Mouse (Mus musculus): ENCODE results near the gene Igf1. TPM values are rescaled to one million over a fixed set of nuclear protein-coding genes. Genes with fewer than 3 reads are reported as not detected.

The Igf1 gene
- polyA plus RNA-seq, 1 experiment, result 39.0 TPM

DNA sequence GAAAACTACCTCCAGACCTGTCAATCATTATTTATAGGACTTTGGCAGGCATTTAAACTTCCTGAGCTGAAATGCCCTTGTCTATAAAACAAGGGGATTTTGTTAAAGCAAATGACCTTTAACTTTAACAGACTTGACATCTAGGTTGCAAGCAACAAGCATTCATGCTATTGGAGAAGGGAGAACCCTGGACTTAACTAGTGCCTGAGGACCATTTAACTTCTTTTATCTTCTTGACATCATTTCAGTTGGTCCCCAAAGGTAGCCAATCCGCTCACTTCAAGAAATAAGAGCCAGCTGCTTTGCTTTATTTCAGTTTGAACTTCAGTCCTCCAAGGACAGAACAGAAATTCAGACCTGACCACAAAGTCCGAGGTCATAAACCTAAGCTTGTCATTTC is 11.1 kb downstream of the Igf1 start:
- no peak overlapping the region for H3K4me3 ChIP-seq (ENCODE audit: insufficient read depth, low read depth, low read length)
- H3K27ac ChIP-seq (replicated peaks; ENCODE audit: low read depth, low read length), result no peak overlapping the region
- peaks cover 4% of the 10 kb centered on the region; the same call in 1 of the 2 replicates for H3K4me1 ChIP-seq (ENCODE audit: control insufficient read depth, insufficient read depth, insufficient read length, low read length)

- no peak overlapping the region for H3K27ac ChIP-seq (replicated peaks; ENCODE audit: low read depth, low read length)
- peaks cover 4% of the 10 kb centered on the region; the same call in 1 of the 2 replicates for H3K4me1 ChIP-seq (ENCODE audit: control insufficient read depth, insufficient read depth, insufficient read length, low read length)
- no peak overlapping the region for H3K4me3 ChIP-seq (ENCODE audit: insufficient read depth, low read depth, low read length)
Observed at GRCm38 (mm10) chr10:87869691-87870090, 11.6 kb downstream of the Igf1 start.

DNA sequence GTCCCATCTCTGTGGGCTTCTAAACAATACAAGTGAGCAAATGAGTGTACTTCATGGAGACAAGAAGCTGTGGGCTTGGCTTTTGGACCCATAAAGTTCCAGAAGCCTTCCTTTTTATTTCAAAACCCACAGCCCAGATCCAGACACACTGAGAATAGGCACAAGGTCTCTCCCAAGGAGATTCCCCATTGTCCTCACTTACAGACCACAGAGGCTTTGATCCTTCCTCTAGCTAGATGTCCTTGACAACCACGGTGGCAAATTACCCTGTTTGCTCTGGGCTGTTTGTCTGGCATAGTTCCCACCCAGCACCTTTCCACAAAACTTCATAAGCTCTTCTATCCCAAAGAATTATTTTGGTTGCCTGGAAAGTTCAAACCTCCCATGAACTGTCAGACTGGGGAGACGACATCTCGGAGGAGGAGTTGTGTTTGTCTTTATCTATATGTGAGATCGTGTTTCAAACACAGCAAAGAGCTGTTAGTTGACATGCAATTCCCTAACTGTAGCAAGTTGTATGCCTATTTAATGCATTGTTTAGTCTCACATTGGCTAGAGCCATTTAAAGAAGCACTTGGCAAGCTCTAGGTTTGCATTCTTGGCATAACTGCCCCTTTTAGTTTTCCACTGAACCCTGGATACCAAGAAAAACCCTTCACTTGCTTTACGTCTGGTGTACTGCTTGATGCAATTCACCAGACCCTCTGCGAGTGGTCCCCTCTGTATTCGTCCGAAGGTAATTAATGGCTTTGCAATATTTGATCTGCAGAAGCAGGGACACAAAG is 14.0 kb downstream of the Igf1 start:
- Histone ChIP-seq H3K27ac (replicated peaks; ENCODE audit: low read depth, low read length) (no peak overlapping the region), H3K4me3 (ENCODE audit: insufficient read depth, low read depth, low read length) (no peak overlapping the region), H3K4me1 (ENCODE audit: control insufficient read depth, insufficient read depth, insufficient read length, low read length) (peaks cover 4% of the 10 kb centered on the region; the same call in 1 of the 2 replicates)

GRCm38 (mm10) chr10:87872854-87873253 is 14.8 kb downstream of the Igf1 start:
- Histone ChIP-seq H3K4me1 (ENCODE audit: control insufficient read depth, insufficient read depth, insufficient read length, low read length) (peaks cover 4% of the 10 kb centered on the region; the same call in 1 of the 2 replicates), H3K27ac (replicated peaks; ENCODE audit: low read depth, low read length) (no peak overlapping the region), H3K4me3 (ENCODE audit: insufficient read depth, low read depth, low read length) (no peak overlapping the region)

GRCm38 (mm10) chr10:87873516-87873915 is 15.5 kb downstream of the Igf1 start:
- H3K27ac ChIP-seq (replicated peaks; ENCODE audit: low read depth, low read length), result peak overlapping the region; percentile 33; the same call in 1 of the 2 replicates
- H3K4me1 ChIP-seq (ENCODE audit: control insufficient read depth, insufficient read depth, insufficient read length, low read length), result peaks cover 4% of the 10 kb centered on the region; the same call in 1 of the 2 replicates
- no peak overlapping the region for H3K4me3 ChIP-seq (ENCODE audit: insufficient read depth, low read depth, low read length)

DNA sequence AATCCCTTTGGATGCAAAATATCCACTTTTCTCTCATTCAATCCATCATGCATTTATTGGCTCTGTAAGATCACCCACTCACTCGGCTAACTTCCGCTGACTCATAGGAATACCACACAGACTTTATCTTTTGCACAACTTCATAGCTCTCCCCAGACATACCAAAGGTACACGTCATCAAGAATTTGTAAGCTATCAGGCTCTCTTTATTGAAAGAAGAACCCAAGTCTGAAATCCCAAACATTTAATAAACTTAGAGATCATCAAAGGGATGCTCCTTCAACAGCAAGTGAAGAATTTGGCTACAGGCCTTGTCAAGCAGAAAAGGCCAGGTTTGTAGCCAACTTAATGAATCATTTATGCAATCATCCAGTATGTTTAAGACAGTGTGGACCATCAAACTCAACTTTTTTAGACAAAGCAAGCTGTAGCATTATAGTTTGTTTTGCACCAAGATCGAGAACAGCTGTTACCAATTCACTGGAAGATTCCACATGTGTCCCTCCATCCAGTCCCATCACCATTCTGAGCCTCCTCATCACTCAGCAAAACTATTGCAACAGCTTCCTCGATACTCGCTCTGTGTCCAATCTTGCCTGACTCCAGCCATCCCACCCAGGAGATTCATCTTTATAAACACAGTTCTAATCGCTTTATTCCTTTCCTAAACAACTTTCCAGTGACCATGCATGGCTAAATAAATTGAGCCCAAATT is 22.2 kb downstream of the Igf1 start:
- Histone ChIP-seq H3K4me3 (ENCODE audit: insufficient read depth, low read depth, low read length) (no peak overlapping the region), H3K4me1 (ENCODE audit: control insufficient read depth, insufficient read depth, insufficient read length, low read length) (no peaks in the 10 kb centered on the region), H3K27ac (replicated peaks; ENCODE audit: low read depth, low read length) (no peak overlapping the region)

GRCm38 (mm10) chr10:87885326-87886040 is 27.4 kb downstream of the Igf1 start:
- Histone ChIP-seq H3K27ac (replicated peaks; ENCODE audit: low read depth, low read length) (no peak overlapping the region), H3K4me3 (ENCODE audit: insufficient read depth, low read depth, low read length) (no peak overlapping the region), H3K4me1 (ENCODE audit: control insufficient read depth, insufficient read depth, insufficient read length, low read length) (no peaks in the 10 kb centered on the region; the same call in 1 of the 2 replicates)

DNA sequence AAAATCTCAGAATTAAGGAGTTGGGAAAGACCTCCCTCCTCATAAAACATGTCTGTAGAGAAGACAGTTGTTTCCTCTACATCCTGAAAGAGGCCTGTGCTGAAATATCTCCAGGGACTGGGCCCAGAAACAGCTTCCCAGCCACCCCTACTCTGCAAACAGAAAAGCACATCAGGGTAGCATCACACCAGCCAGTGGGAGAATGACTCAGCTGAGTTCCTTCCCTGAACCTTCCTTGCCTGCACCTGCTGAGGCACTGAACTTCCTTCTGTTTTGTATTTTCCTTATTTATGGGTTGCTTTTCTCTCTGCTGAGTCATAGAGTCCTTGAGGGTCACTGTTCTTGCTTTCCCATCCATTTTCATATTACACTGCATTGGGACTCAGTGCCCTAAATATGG is 31.8 kb downstream of the Igf1 start:
- Histone ChIP-seq H3K4me3 (ENCODE audit: insufficient read depth, low read depth, low read length) (no peak overlapping the region), H3K4me1 (ENCODE audit: control insufficient read depth, insufficient read depth, insufficient read length, low read length) (no peaks in the 10 kb centered on the region; the same call in 1 of the 2 replicates), H3K27ac (replicated peaks; ENCODE audit: low read depth, low read length) (no peak overlapping the region)

- no peaks in the 10 kb centered on the region; the same call in 1 of the 2 replicates for H3K4me1 ChIP-seq (ENCODE audit: control insufficient read depth, insufficient read depth, insufficient read length, low read length)
- H3K4me3 ChIP-seq (ENCODE audit: insufficient read depth, low read depth, low read length), result no peak overlapping the region
- no peak overlapping the region for H3K27ac ChIP-seq (replicated peaks; ENCODE audit: low read depth, low read length)
Observed at GRCm38 (mm10) chr10:87892256-87892655, 34.2 kb downstream of the Igf1 start.

GRCm38 (mm10) chr10:87893272-87893671 is 35.2 kb downstream of the Igf1 start:
- Histone ChIP-seq H3K27ac (replicated peaks; ENCODE audit: low read depth, low read length) (no peak overlapping the region), H3K4me3 (ENCODE audit: insufficient read depth, low read depth, low read length) (no peak overlapping the region)

DNA sequence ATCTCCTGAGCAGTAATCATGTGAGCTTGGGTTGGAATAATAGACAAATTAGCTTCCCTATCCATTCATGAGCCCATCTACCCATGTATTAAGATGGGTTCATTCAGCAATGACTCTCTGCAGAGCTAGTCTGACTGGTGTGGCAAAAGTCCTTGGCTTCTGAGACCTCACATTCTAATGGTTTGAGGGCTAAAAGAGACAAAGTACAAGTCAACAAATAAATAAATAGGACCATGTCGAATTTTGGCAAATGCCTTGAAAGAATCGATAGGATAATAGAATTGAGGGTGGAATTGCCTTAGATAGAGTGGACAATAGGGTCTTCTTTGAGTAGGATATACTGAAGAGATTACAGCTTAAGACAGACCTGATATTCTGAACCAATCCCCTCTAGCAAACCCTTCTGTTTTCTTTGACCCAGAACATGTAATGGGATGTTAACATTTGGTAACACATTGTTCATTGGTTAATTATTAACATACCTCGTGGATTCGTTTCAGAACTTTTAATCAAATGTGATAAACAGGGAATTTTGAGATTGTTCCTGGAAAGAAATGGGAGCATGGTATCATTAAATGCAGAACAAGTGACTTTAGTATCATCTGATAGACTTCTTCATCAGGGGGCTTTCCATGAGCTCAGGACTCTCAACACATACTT is 36.5 kb downstream of the Igf1 start:
- Histone ChIP-seq H3K4me1 (ENCODE audit: control insufficient read depth, insufficient read depth, insufficient read length, low read length) (no peaks in the 10 kb centered on the region; the same call in 1 of the 2 replicates), H3K27ac (replicated peaks; ENCODE audit: low read depth, low read length) (no peak overlapping the region; the same call in 1 of the 2 replicates), H3K4me3 (ENCODE audit: insufficient read depth, low read depth, low read length) (no peak overlapping the region)

More at GRCm38 (mm10) chr10:87893272-87893671, 35.2 kb downstream of the Igf1 start:
- no peaks in the 10 kb centered on the region; the same call in 1 of the 2 replicates for H3K4me1 ChIP-seq (ENCODE audit: control insufficient read depth, insufficient read depth, insufficient read length, low read length)

DNA sequence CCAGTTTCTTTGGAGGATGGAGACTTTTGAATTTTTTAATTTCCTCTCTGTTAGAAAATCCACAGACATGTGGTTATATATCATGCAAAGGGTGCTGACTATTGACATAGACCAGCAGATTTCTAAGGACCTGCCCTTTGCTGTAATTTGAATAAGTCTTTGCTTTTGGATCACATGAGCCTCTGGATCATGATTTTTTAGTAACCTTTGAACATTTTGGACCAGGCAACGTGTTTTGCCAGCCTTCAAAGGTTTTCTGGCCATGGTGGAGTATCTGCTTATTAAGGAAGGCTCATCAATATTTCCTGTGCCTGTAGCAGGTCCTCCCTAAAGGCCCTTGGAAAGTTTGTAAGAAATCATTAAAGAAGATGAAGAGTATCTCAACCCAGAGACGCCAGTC is 37.3 kb downstream of the Igf1 start:
- H3K4me1 ChIP-seq (ENCODE audit: control insufficient read depth, insufficient read depth, insufficient read length, low read length), result no peaks in the 10 kb centered on the region
- H3K27ac ChIP-seq (replicated peaks; ENCODE audit: low read depth, low read length), result no peak overlapping the region
- H3K4me3 ChIP-seq (ENCODE audit: insufficient read depth, low read depth, low read length), result no peak overlapping the region

DNA sequence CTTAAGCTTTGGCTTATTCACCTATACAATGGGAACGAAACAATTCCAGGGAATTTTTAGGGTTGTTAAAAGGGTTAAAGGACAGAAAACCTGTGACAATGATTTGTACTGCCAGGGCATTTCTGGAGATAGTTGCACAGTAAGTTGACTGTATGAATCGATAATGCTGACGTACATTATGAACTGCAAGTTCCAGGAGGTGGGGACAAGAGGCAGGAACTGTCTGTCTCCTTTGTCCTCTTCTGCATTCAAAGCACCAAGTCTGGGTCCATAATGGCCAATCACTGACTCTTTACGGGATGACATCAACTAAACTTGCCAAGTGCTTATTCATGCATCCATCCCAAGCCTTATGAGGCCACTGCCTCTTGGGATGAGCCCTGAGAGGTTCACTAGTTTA is 39.3 kb downstream of the Igf1 start:
- Histone ChIP-seq H3K27ac (replicated peaks; ENCODE audit: low read depth, low read length) (no peak overlapping the region), H3K4me3 (ENCODE audit: insufficient read depth, low read depth, low read length) (no peak overlapping the region), H3K4me1 (ENCODE audit: control insufficient read depth, insufficient read depth, insufficient read length, low read length) (no peaks in the 10 kb centered on the region)

GRCm38 (mm10) chr10:87898826-87899225 is 40.8 kb downstream of the Igf1 start:
- Histone ChIP-seq H3K4me3 (ENCODE audit: insufficient read depth, low read depth, low read length) (no peak overlapping the region), H3K4me1 (ENCODE audit: control insufficient read depth, insufficient read depth, insufficient read length, low read length) (no peaks in the 10 kb centered on the region), H3K27ac (replicated peaks; ENCODE audit: low read depth, low read length) (no peak overlapping the region)

GRCm38 (mm10) chr10:87901916-87902315 is 43.9 kb downstream of the Igf1 start:
- Histone ChIP-seq H3K4me1 (ENCODE audit: control insufficient read depth, insufficient read depth, insufficient read length, low read length) (no peaks in the 10 kb centered on the region), H3K4me3 (ENCODE audit: insufficient read depth, low read depth, low read length) (no peak overlapping the region), H3K27ac (replicated peaks; ENCODE audit: low read depth, low read length) (peak overlapping the region; percentile 38)
